Mouse (Mus musculus) heart, adult 11 months (tissue): Measurements from ENCODE around the gene Anapc13.

Experiments used
- DNase-seq: peaks from one replicate; pipeline ENCODE4 v3.0.0; 2022

Gene Anapc13

GRCm38 (mm10) chr9:102625983-102626838 is at the start of gene Anapc13, which contains the start of gene Cep63:
TSS of gene Anapc13 (plus strand) at chr9:102626296.
TSS of gene Cep63 (minus strand) at chr9:102626534.
- DNase-seq = peak; percentile 100

- DNase-seq = peak; percentile 87
Measured at GRCm38 (mm10) chr9:102577480-102577879, 48.6 kb upstream of the Anapc13 start.

- DNase-seq = peak; percentile 56
Measured at GRCm38 (mm10) chr9:102581921-102582469, 44.1 kb upstream of the Anapc13 start.

GRCm38 (mm10) chr9:102587347-102587746 is 38.7 kb upstream of the Anapc13 start:
- peak; percentile 28 for DNase-seq

- DNase-seq = peak; percentile 68
Measured at GRCm38 (mm10) chr9:102594667-102595393, 31.3 kb upstream of the Anapc13 start.

- peak; percentile 63 for DNase-seq
Measured at GRCm38 (mm10) chr9:102595662-102596436, 30.2 kb upstream of the Anapc13 start.

GRCm38 (mm10) chr9:102601187-102601586 is 24.9 kb upstream of the Anapc13 start:
- peak; percentile 29 for DNase-seq

- DNase-seq = peak; percentile 18
Measured at GRCm38 (mm10) chr9:102601666-102602065, 24.4 kb upstream of the Anapc13 start.

GRCm38 (mm10) chr9:102605162-102605561 is 20.9 kb upstream of the Anapc13 start:
- DNase-seq = peak; percentile 10

GRCm38 (mm10) chr9:102607471-102607870 is 18.6 kb upstream of the Anapc13 start:
- no peak for DNase-seq

- peak; percentile 91 for DNase-seq
Measured at GRCm38 (mm10) chr9:102609221-102609620, 16.9 kb upstream of the Anapc13 start.

GRCm38 (mm10) chr9:102615071-102615470 is 11.0 kb upstream of the Anapc13 start:
- DNase-seq = peak; percentile 58

- peak; percentile 91 for DNase-seq
Measured at GRCm38 (mm10) chr9:102616267-102616666, 9.8 kb upstream of the Anapc13 start.

GRCm38 (mm10) chr9:102621385-102621784 is 4.7 kb upstream of the Anapc13 start:
- no peak for DNase-seq

GRCm38 (mm10) chr9:102622192-102622857 is 3.8 kb upstream of the Anapc13 start:
- DNase-seq = no peak

GRCm38 (mm10) chr9:102622876-102623275 is 3.2 kb upstream of the Anapc13 start:
- no peak for DNase-seq

GRCm38 (mm10) chr9:102623581-102623980 is 2.5 kb upstream of the Anapc13 start:
- DNase-seq = no peak

- no peak for DNase-seq
Measured at GRCm38 (mm10) chr9:102625401-102625982, 604 bp upstream of the Anapc13 start.

GRCm38 (mm10) chr9:102626839-102627225 is 736 bp downstream of the Anapc13 start:
- DNase-seq = no peak

- no peak for DNase-seq
Measured at GRCm38 (mm10) chr9:102627442-102627841, 1.3 kb downstream of the Anapc13 start.

- DNase-seq = no peak
Measured at GRCm38 (mm10) chr9:102629052-102629451, 3.0 kb downstream of the Anapc13 start.
